Mouse (Mus musculus) Patski (cell line): ENCODE measurements around the gene Snd1. TPM values are rescaled to one million over a fixed set of nuclear protein-coding genes. Genes with fewer than 3 reads are reported as not detected.
A peak's percentile ranks its signal among the peaks of the same experiment; 100 is the strongest.

Experiments used
- ATAC-seq: fragments of 100-300 bp; one replicate; pipeline ENCODE4 v1.8.0; 2021
- CTCF ChIA-PET: fragments of 350-600 bp; sonication (Branson Sonifier 250); formaldehyde crosslinking; loops from one replicate; lab custom pipeline; 2022; ENCODE audit warnings: inconsistent platforms; lab: Charles Lee
- POLR2A ChIA-PET: fragments of 350-600 bp; sonication (Branson Sonifier 250); formaldehyde crosslinking; loops from one replicate; lab custom pipeline; 2022; ENCODE audit warnings: antibody characterized with exemption, inconsistent platforms; lab: Charles Lee
- DNase-seq: peaks from one replicate; pipeline ENCODE4 v3.0.0-alpha.2; 2011; ENCODE audit warnings: low read depth, low spot score
- H3K27me3 ChIP-seq: fragments of 371-371 bp; one replicate; pipeline ENCODE4 v1.5.1; 2021
- CTCF ChIP-seq: fragments of 100-300 bp; IDR thresholded peaks from one replicate; pipeline ENCODE4 v1.5.1; 2021
- in situ Hi-C: fragments of 300-500 bp; cut with MboI; formaldehyde crosslinking; loops from 3 replicates; pipeline ENCODE4 v1.11.1; 2018; ENCODE audit warnings: low pct_unique_long_range_greater_than_20kb, mixed read lengths
- polyA plus RNA-seq: library from polyadenylated mRNA; unstranded; gene quantifications from one replicate; pipeline ENCODE4 v1.2.3, GENCODE M21; 2021

Gene Snd1
- polyA plus RNA-seq, 1 experiment from 2014 or later = 107 TPM

GRCm38 (mm10) chr6:28931234-28931633 is 456.3 kb downstream of the Snd1 start:
- DNase-seq (no peak), ATAC-seq (no peak)
- CTCF ChIA-PET = no interaction called here

GRCm38 (mm10) chr6:28931636-28932327 is 456.8 kb downstream of the Snd1 start:
- CTCF ChIA-PET = no interaction called here
- ATAC-seq = no peak
- POLR2A ChIA-PET = no interaction called here
- in situ Hi-C loops = no loop called here
- no peak for TF ChIP-seq CTCF
- no peaks in the 10 kb centered on the region for H3K27me3 ChIP-seq
- no peak for DNase-seq

More at GRCm38 (mm10) chr6:28931234-28931633, 456.3 kb downstream of the Snd1 start:
- POLR2A ChIA-PET = no interaction called here
- in situ Hi-C loops = no loop called here
- no peaks in the 10 kb centered on the region for H3K27me3 ChIP-seq
- no peak for TF ChIP-seq CTCF

- ChIA-PET CTCF (no interaction called here), POLR2A (no interaction called here)
- TF ChIP-seq CTCF = no peak
- DNase-seq (no peak), ATAC-seq (no peak)
- H3K27me3 ChIP-seq = no peaks in the 10 kb centered on the region
- in situ Hi-C loops = no loop called here
Measured at GRCm38 (mm10) chr6:28932328-28932937, 457.5 kb downstream of the Snd1 start.

- ATAC-seq (no peak), DNase-seq (no peak)
- ChIA-PET POLR2A (no interaction called here), CTCF (no interaction called here)
- in situ Hi-C loops = no loop called here
- no peaks in the 10 kb centered on the region for H3K27me3 ChIP-seq
- no peak for TF ChIP-seq CTCF
Measured at GRCm38 (mm10) chr6:28935736-28936135, 460.8 kb downstream of the Snd1 start.

GRCm38 (mm10) chr6:28947254-28947653 is 472.3 kb downstream of the Snd1 start:
- no peak for TF ChIP-seq CTCF
- ChIA-PET CTCF (interaction anchor here (1.0 to 1.2 kb wide), 2 partner anchors 18 to 77 kb away, joined by 3 to 4 read pairs; no protein-coding TSS in a partner anchor), POLR2A (no interaction called here)
- DNase-seq (no peak), ATAC-seq (no peak)
- in situ Hi-C loops = loop anchor here (5.0 kb wide), 2 partner anchors 75 to 195 kb away; no protein-coding TSS in a partner anchor
- H3K27me3 ChIP-seq = peaks cover 6% of the 10 kb centered on the region

- CTCF ChIA-PET = interaction anchor here (1.7 to 2.8 kb wide), 3 partner anchors 72 to 197 kb away, joined by 3 to 15 read pairs (median 5); no protein-coding TSS in a partner anchor
- DNase-seq (no peak), ATAC-seq (no peak)
- POLR2A ChIA-PET = no interaction called here
- in situ Hi-C loops = loop anchor here (5.0 kb wide), 2 partner anchors 73 to 193 kb away; no protein-coding TSS in a partner anchor
- peak; percentile 97 for TF ChIP-seq CTCF
- peaks cover 4% of the 10 kb centered on the region for H3K27me3 ChIP-seq
Measured at GRCm38 (mm10) chr6:28949269-28949668, 474.3 kb downstream of the Snd1 start.

- in situ Hi-C loops = no loop called here
- POLR2A ChIA-PET = no interaction called here
- TF ChIP-seq CTCF = peak; percentile 51
- peaks cover 13% of the 10 kb centered on the region for H3K27me3 ChIP-seq
- ATAC-seq (no peak), DNase-seq (no peak)
- CTCF ChIA-PET = interaction anchor here (1.1 to 2.1 kb wide), 4 partner anchors 13 to 189 kb away, joined by 3 to 10 read pairs (median 3); no protein-coding TSS in a partner anchor
Measured at GRCm38 (mm10) chr6:28955581-28955980, 480.6 kb downstream of the Snd1 start.

- TF ChIP-seq CTCF = no peak
- in situ Hi-C loops = no loop called here
- POLR2A ChIA-PET = no interaction called here
- no peak for ATAC-seq
- peaks cover 13% of the 10 kb centered on the region for H3K27me3 ChIP-seq
- CTCF ChIA-PET = interaction anchor here (0.9 to 1.8 kb wide), 3 partner anchors 11 to 66 kb away, joined by 3 to 7 read pairs (median 3); no protein-coding TSS in a partner anchor
- DNase-seq = no peak
Measured at GRCm38 (mm10) chr6:28957486-28957885, 482.5 kb downstream of the Snd1 start.

- ChIA-PET POLR2A (no interaction called here), CTCF (no interaction called here)
- in situ Hi-C loops = no loop called here
- ATAC-seq = no peak
- no peak for DNase-seq
- TF ChIP-seq CTCF = no peak
- no peaks in the 10 kb centered on the region for H3K27me3 ChIP-seq
Measured at GRCm38 (mm10) chr6:28963178-28963577, 488.2 kb downstream of the Snd1 start.

- ATAC-seq (no peak), DNase-seq (no peak)
- POLR2A ChIA-PET = no interaction called here
- in situ Hi-C loops = no loop called here
- H3K27me3 ChIP-seq = peaks cover 2% of the 10 kb centered on the region
- CTCF ChIA-PET = interaction anchor here (0.9 to 1.6 kb wide), 3 partner anchors 10 to 18 kb away, joined by 3 read pairs; no protein-coding TSS in a partner anchor
- TF ChIP-seq CTCF = no peak
Measured at GRCm38 (mm10) chr6:28965264-28965663, 490.3 kb downstream of the Snd1 start.

GRCm38 (mm10) chr6:28969615-28970014 is 494.7 kb downstream of the Snd1 start:
- no peak for ATAC-seq
- CTCF ChIA-PET = no interaction called here
- peaks cover 11% of the 10 kb centered on the region for H3K27me3 ChIP-seq
- no peak for DNase-seq
- POLR2A ChIA-PET = interaction anchor here (0.6 kb wide), 2 partner anchors 24 to 1249 kb away, joined by 3 read pairs; no protein-coding TSS in a partner anchor
- no peak for TF ChIP-seq CTCF
- in situ Hi-C loops = no loop called here
